Mouse (Mus musculus): ENCODE data around the gene Gpr107.

Gene Gpr107

GRCm38 (mm10) chr2:31127219-31127618 is 24.9 kb upstream of the Gpr107 start:
- DNase-seq (ENCODE audit: low spot score): no peak

- DNase-seq (ENCODE audit: low spot score): no peak
These were observed 24.2 kb upstream of the Gpr107 start for GRCm38 (mm10) chr2:31127899-31128298.

- DNase-seq (ENCODE audit: low spot score): no peak
These were observed 22.2 kb upstream of the Gpr107 start for GRCm38 (mm10) chr2:31129742-31130518.

- no peak for DNase-seq (ENCODE audit: low spot score)
These were observed 21.3 kb upstream of the Gpr107 start for GRCm38 (mm10) chr2:31130815-31131299.

- DNase-seq (ENCODE audit: low spot score): no peak
These were observed 19.4 kb upstream of the Gpr107 start for GRCm38 (mm10) chr2:31132682-31133081.

DNA sequence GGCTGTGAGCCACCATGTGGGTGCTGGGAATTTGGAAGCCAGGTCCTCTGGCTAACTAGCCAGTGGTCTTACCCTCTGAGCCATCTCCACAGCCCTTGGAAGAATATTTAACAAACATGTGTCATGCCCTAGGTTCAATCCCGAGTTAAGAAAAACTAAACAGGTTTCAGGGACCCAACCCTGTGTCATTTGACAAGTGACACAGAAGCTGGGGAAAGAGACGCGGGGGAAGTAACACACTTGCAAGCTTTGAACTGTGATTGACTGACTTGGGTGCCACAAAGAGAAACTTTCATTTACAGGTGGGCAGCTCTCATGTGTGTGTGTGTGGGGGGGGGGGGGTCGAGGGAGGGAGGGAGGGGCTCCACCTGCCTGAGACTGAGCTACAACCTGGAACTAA is 18.1 kb upstream of the Gpr107 start:
- DNase-seq (ENCODE audit: low spot score): no peak

- DNase-seq (ENCODE audit: low spot score): peak; percentile 36
These were observed 16.6 kb upstream of the Gpr107 start for GRCm38 (mm10) chr2:31135512-31135931.

DNA sequence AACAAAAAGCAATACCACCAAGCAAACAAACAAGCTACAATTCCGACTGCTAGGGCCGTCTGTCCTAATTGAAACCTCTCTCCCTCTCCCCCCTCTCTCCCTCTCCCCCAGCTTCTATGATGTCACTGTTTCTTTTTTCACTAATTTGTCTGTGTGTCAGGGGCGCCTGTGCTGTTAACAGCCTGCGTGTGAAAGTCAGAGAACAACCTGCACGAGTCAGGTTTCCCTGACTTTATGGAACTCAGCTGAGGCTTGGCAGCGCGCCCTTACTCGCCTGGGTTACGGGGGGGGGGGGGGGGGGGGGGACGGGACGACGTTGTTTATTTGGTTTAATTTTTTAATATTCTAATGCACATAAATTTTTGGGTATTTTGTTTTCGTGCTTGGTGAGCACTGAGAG is 15.8 kb upstream of the Gpr107 start:
- DNase-seq (ENCODE audit: low spot score): no peak

- no peak for DNase-seq (ENCODE audit: low spot score)
These were observed 15.0 kb upstream of the Gpr107 start for GRCm38 (mm10) chr2:31137018-31137590.

DNA sequence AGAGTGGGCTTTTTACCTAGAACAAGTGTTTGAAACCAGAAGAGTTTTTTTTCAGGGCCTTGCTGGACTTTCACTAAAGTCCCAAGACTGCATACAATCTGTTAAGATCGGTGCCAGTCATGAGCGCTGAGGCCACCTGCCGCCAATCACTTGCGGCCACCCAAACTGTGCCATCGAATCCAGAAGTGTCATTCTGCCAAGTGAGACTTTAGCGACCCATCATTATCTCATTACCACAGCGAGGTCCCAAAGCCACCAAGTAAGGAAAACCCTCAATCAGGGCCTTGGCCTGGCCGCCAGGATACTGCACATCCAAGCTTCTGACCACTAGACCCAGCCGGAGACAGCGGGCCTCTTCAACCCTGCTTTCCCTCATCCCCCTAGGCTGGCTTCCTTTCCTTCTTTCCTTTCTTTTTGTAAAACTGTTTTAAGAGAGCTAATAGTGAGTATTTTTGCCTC is 12.9 kb upstream of the Gpr107 start:
- no peak for DNase-seq (ENCODE audit: low spot score)

- no peak for DNase-seq (ENCODE audit: low spot score)
These were observed 11.9 kb upstream of the Gpr107 start for GRCm38 (mm10) chr2:31139991-31140771.

DNA sequence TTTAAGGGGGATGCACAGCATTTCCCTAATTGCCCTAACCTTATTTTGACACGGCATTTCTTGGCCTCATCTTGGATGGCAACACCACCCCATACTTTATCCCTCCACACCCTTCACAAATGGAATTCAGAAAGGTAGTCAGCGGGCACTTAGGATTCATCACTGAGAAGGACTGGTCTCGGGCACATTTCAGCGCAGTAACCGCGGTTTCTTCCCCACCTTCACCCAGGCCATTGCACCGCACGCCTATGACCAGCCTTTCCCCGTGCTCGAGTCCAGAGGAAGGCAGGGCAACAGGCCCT is 11.4 kb upstream of the Gpr107 start:
- no peak for DNase-seq (ENCODE audit: low spot score)

- peak; percentile 49 for DNase-seq (ENCODE audit: low spot score)
These were observed 10.8 kb upstream of the Gpr107 start for GRCm38 (mm10) chr2:31141074-31141866.

- peak; percentile 88 for DNase-seq (ENCODE audit: low spot score)
These were observed 10.2 kb upstream of the Gpr107 start, which contains the start of gene Fnbp1 for GRCm38 (mm10) chr2:31141867-31142454. Gene Fnbp1 (minus strand): TSS chr2:31142008.

DNA sequence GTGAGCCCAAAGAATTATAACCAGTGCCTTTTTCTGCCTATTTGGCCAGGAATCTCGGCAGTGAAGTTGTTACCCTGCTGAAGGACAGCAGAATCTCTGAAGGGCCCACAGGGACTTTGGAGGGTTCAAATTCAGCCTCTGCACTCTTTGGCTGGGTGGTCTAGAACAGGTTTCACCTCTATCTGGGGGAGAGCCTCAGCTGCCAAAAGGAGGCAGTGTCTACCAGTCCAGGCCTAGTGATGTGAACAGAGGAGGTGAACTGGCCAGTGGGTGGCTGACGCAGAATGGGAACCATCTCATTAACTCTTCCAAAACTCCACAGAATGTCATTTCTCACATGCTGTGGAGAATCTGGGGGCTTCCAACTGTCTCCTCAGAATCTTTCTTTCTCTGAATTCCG is 9.6 kb upstream of the Gpr107 start:
- no peak for DNase-seq (ENCODE audit: low spot score)

GRCm38 (mm10) chr2:31143326-31143725 is 8.8 kb upstream of the Gpr107 start:
- DNase-seq (ENCODE audit: low spot score): no peak

GRCm38 (mm10) chr2:31143768-31144695 is 8.1 kb upstream of the Gpr107 start:
- DNase-seq (ENCODE audit: low spot score): no peak

GRCm38 (mm10) chr2:31144901-31145300 is 7.2 kb upstream of the Gpr107 start:
- no peak for DNase-seq (ENCODE audit: low spot score)

DNA sequence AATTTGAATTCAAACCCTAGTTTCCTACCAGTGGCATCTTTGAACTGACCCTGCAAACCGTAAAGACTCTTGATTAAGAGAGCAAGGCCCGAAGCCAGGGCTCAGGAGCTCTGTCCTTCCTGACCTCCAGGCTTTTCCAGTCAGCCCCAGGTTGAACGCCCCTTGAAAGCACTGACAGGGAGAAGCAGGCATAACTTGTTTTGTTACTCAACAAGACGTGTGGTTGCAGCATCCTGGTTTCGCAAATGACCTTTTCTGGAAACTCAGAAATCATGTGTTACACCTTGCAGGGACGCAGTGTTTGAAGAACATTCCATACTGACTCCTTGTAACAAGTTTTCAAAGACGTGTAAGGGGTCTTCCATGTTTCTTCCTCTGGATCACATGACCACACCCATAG is 5.1 kb upstream of the Gpr107 start:
- DNase-seq (ENCODE audit: low spot score): no peak

DNA sequence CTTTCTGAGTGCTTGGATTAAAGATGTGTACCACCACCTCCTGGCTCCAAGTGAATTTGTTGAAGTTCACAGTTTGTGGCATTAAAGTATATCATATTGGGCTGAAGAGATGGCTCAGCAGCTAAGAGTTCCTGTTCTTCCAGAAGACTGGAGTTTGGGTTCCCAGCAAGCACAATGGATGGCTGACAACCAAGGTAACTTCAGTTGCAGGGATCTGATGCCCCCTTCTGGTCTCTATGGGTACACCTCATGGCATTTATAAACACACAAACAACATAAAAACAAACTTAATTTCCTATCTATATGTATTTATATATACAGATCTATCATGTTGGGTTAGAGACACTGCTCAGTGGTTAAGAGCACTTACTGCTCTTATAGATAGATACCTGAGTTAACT is 1.4 kb upstream of the Gpr107 start:
- peak; percentile 46 for DNase-seq (ENCODE audit: low spot score)

- no peak for DNase-seq (ENCODE audit: low spot score)
These were observed 4.7 kb downstream of the Gpr107 start for GRCm38 (mm10) chr2:31156846-31157245.
